ENCODE assay signal across 15 mouse cellular contexts in the genomic region with DNA sequence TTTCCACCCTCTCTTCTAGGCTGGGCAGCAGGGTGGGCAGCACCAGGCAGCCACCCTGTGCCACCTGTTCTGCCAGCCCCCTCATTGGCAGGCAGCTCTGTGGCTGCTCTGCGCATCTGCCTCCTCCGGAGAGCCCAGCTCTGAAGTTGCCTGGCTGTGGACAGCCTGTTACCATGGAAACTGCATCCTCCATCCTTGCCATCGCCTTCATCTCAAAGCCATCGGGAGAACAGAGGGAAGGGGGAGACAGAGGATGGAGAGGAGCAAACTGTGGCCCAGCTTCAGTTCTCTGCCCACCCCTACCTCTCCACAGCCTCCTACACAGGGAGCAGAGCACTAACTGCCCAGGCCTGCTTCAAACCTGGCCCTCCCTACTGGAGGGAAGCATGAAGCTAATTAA. TPM values are rescaled to one million over a fixed set of nuclear protein-coding genes. Genes with fewer than 3 reads are reported as not detected.
DNase-seq lines count a peak whose midpoint lies in the region; ATAC-seq lines count a peak whose summit lies in the region.
"Had no signal": no experiment of that assay in that cellular context is flagged by ENCODE, and none has a peak within 500 bp of the region (broad histone marks: within the 10 kb centered on the region; RNA-seq: fewer than 3 reads in every experiment).

No protein-coding gene starts in this region.

- 49% methylated on average over 4 of the region's 4 CpGs for WGBS in midbrain, embryonic 11.5 days

- DNase-seq in frontal cortex, postnatal 25 days (ENCODE audit: low spot score in 2 of 2): no peak
- DNase-seq in layer of hippocampus, adult 18-20 months (ENCODE audit: low spot score in 2 of 2): peak; percentile 73 to 81
- DNase-seq in midbrain, embryonic 11.5 days (ENCODE audit: low spot score, missing footprints): peak; percentile 79
- peak; percentile 81 to 89 for DNase-seq in right cerebral cortex, postnatal 36 days (ENCODE audit: low spot score in 2 of 2)
- DNase-seq in gastrocnemius, adult 18-20 months (ENCODE audit: low spot score): no peak
- DNase-seq in thymus, adult 18-20 months: no peak
- no peak for DNase-seq in testis, postnatal 14 days (ENCODE audit: low spot score)
- DNase-seq: liver, postnatal 0 days had no signal

- 0 out of 2 replicates have a peak, but pooled peaks cover 3% of the 10 kb centered on the region for H3K36me3 ChIP-seq in midbrain, embryonic 11.5 days (ENCODE audit: control insufficient read depth, insufficient read depth, low read length)

- no peak overlapping the region for H3K9ac ChIP-seq in midbrain, embryonic 11.5 days (ENCODE audit: low read length)
- H3K9ac ChIP-seq: liver, postnatal 0 days; stomach, embryonic 15.5 days had no signal

- H3K4me1 ChIP-seq in midbrain, embryonic 11.5 days (ENCODE audit: control insufficient read depth, insufficient read depth, low read length): peaks cover 8% of the 10 kb centered on the region
- H3K4me1 ChIP-seq: stomach, embryonic 15.5 days had no signal

- peak overlapping the region; percentile 41; the same call in 1 of the 2 replicates for H3K27ac ChIP-seq in midbrain, embryonic 11.5 days (ENCODE audit: low read depth, low read length)
- H3K27ac ChIP-seq: stomach, embryonic 15.5 days had no signal

- no peaks in the 10 kb centered on the region for H3K27me3 ChIP-seq in midbrain, embryonic 11.5 days (ENCODE audit: control insufficient read depth, insufficient read depth, low read length)
- H3K27me3 ChIP-seq: stomach, embryonic 15.5 days had no signal

- peak; percentile 89 for ATAC-seq in frontal cortex, adult (ENCODE audit: low TSS enrichment)
- ATAC-seq in midbrain, embryonic 11.5 days (ENCODE audit: low FRiP score): peak; percentile 53; the same call in 1 of the 2 replicates
- ATAC-seq: liver, postnatal 0 days had no signal

- no peaks in the 10 kb centered on the region for H3K9me3 ChIP-seq in midbrain, embryonic 11.5 days (ENCODE audit: control insufficient read depth, low read length)
- H3K9me3 ChIP-seq: stomach, embryonic 15.5 days had no signal

- H3K4me3 ChIP-seq in midbrain, embryonic 11.5 days (ENCODE audit: low read depth, low read length): no peak overlapping the region
- H3K4me3 ChIP-seq: stomach, embryonic 15.5 days had no signal

- H3K4me2 ChIP-seq in midbrain, embryonic 11.5 days: no peak overlapping the region
- H3K4me2 ChIP-seq: stomach, embryonic 15.5 days had no signal

RNA-seq across cellular contexts. Expression of a gene that starts 8.6 kb away (rescaled TPM):
- total RNA-seq in layer of hippocampus, adult 18-20 months (2021): 10 to 100 TPM; 66.1 to 71.2 TPM
- polyA plus RNA-seq in midbrain, embryonic 11.5 days (2014; fragmentation: Nextera tagmentation; extraction: Ambion mirVana): 15.5 and 16.4 TPM in 2 replicates
- not detected for total RNA-seq in gastrocnemius, adult 18-20 months (2021)
- total RNA-seq: granulocyte monocyte progenitor cell, adult 5-6 weeks had no signal
- polyA plus RNA-seq: C2C12; liver, postnatal 0 days; stomach, embryonic 15.5 days had no signal

RNA-seq across cellular contexts. Expression of a gene that starts 21.3 kb away (rescaled TPM):
- 10 to 100 TPM; 91.9 to 97.1 TPM for total RNA-seq in layer of hippocampus, adult 18-20 months (2021)
- 24.6 and 27.1 TPM in 2 replicates for polyA plus RNA-seq in midbrain, embryonic 11.5 days (2014; fragmentation: Nextera tagmentation; extraction: Ambion mirVana)
- 10 to 100 TPM; 29.8 to 30.6 TPM for total RNA-seq in gastrocnemius, adult 18-20 months (2021)

RNA-seq across cellular contexts. Expression of a gene that starts 38.1 kb away (rescaled TPM):
- total RNA-seq in layer of hippocampus, adult 18-20 months (2021): not detected
- not detected in 2 replicates for polyA plus RNA-seq in midbrain, embryonic 11.5 days (2014; fragmentation: Nextera tagmentation; extraction: Ambion mirVana)
- total RNA-seq in gastrocnemius, adult 18-20 months (2021): not detected
- total RNA-seq: granulocyte monocyte progenitor cell, adult 5-6 weeks had no signal
- polyA plus RNA-seq: C2C12; embryonic facial prominence, embryonic 11.5 days; large intestine, adult 2 months; liver, postnatal 0 days; neural tube, embryonic 11.5 days; stomach, embryonic 15.5 days had no signal

Comparison
In these comparisons a context has a peak if more than half of its experiments do, and no peak if none do; other contexts are left out.
1. DNase-seq: peak in layer of hippocampus, adult 18-20 months (2 of 2), midbrain, embryonic 11.5 days (single experiment) and right cerebral cortex, postnatal 36 days (2 of 2); none in frontal cortex, postnatal 25 days (0 of 2), gastrocnemius, adult 18-20 months (single experiment), thymus, adult 18-20 months (0 of 2) and testis, postnatal 14 days (single experiment).
2. RNA of a gene that starts 8.6 kb away (total RNA-seq): 66.1 to 71.2 TPM in layer of hippocampus, adult 18-20 months; not detected in gastrocnemius, adult 18-20 months; every median in the first group is over 10 times any median in the second.